Mouse (Mus musculus) cerebellum, adult 11 months (tissue): ENCODE measurements around the gene Naa60.

Source experiments
- DNase-seq: peaks from one replicate; pipeline ENCODE4 v3.0.0; 2022

The Naa60 gene

GRCm38 (mm10) chr16:3891621-3892295 lies 19.6 kb downstream of the Naa60 start:
- DNase-seq = no peak

GRCm38 (mm10) chr16:3893739-3894138 lies 21.6 kb downstream of the Naa60 start:
- DNase-seq = no peak

GRCm38 (mm10) chr16:3895173-3895792 lies 23.1 kb downstream of the Naa60 start:
- DNase-seq = no peak

GRCm38 (mm10) chr16:3896046-3896445 lies 23.9 kb downstream of the Naa60 start:
- no peak for DNase-seq

GRCm38 (mm10) chr16:3896553-3896952 lies 24.4 kb downstream of the Naa60 start:
- no peak for DNase-seq

GRCm38 (mm10) chr16:3907471-3907870 lies 35.3 kb downstream of the Naa60 start:
- DNase-seq = no peak

- peak; percentile 92 for DNase-seq
Measured at GRCm38 (mm10) chr16:3908537-3909111, 36.4 kb downstream of the Naa60 start, which contains the start of the genes 1700037C18Rik and Cluap1. 1700037C18Rik (minus strand) TSS chr16:3908689. Cluap1 (plus strand) TSS chr16:3908801.

GRCm38 (mm10) chr16:3909118-3909517 lies 36.9 kb downstream of the Naa60 start:
- DNase-seq = no peak

- DNase-seq = no peak
Measured at GRCm38 (mm10) chr16:3920756-3921155, 48.6 kb downstream of the Naa60 start.

GRCm38 (mm10) chr16:3923515-3923914 lies 51.3 kb downstream of the Naa60 start:
- DNase-seq = no peak

GRCm38 (mm10) chr16:3923966-3924365 lies 51.8 kb downstream of the Naa60 start:
- DNase-seq = no peak

GRCm38 (mm10) chr16:3928582-3928981 lies 56.4 kb downstream of the Naa60 start:
- DNase-seq = no peak

GRCm38 (mm10) chr16:3929151-3929550 lies 57.0 kb downstream of the Naa60 start:
- no peak for DNase-seq

GRCm38 (mm10) chr16:3933536-3933935 lies 61.4 kb downstream of the Naa60 start:
- DNase-seq = no peak

- no peak for DNase-seq
Measured at GRCm38 (mm10) chr16:3934091-3934490, 61.9 kb downstream of the Naa60 start.

- DNase-seq = no peak
Measured at GRCm38 (mm10) chr16:3934701-3935100, 62.5 kb downstream of the Naa60 start.

- DNase-seq = no peak
Measured at GRCm38 (mm10) chr16:3951141-3951540, 79.0 kb downstream of the Naa60 start.
